Mouse (Mus musculus): ENCODE measurements at regions not wholly inside any gene's neighbourhood (a gene's known extent, or its start where the extent isn't known, plus 50 kb on each side); places are given as distances from the start of the nearest gene placed in this dataset.

DNA sequence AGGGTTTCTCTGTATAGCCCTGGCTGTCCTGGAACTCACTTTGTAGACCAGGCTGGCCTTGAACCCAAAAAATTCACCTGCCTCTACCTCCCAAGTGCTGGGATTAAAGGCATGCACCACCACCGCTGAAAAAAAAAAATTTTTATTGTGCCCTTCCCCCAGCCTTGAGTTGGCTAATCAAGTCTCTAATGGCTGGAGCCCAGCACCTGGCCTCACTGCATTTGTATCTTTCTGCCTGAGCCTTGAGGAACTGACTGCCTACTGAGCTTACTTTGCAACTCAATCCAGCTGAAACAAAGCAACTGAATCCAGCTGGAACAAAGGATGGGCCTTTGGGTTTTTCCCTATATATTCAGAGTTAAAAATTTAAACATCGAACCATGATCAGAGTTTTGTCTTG is 153.3 kb upstream of the Ccnh start:
- 83% methylated on average over 2 of the region's 2 CpGs for WGBS
- ATAC-seq (ENCODE audit: low FRiP score, low TSS enrichment): no peak
- no peak overlapping the region for H3K27ac ChIP-seq (ENCODE audit: low read depth, low read length)

DNA sequence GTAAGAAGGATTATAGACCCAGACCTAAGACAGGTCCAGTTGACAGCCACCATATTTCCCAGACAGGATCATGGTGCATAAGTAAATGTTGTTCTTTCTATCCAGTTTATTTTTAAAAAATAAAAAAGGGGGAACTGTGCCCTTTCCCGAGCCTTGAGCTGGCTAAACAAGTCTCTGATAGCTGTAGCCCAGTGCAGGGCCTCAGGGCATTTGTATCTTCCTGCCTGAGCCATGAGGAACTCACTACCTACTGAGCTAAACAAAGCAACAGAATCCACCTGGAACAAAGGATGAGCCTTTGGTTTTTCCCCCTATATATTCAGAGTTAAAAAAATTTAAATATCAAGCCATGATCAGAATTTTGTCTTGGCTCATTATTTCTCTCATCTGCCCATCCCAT is 152.4 kb upstream of the Ccnh start:
- Histone ChIP-seq H3K27me3 (ENCODE audit: control insufficient read depth, insufficient read depth, low read length) (no peaks in the 10 kb centered on the region), H3K9ac (ENCODE audit: low read depth, low read length) (no peak overlapping the region), H3K4me2 (replicated peaks; ENCODE audit: low read depth, low read length) (no peak overlapping the region), H3K4me1 (ENCODE audit: control insufficient read depth, insufficient read depth, low read length) (no peaks in the 10 kb centered on the region), H3K27ac (ENCODE audit: low read depth, low read length) (no peak overlapping the region), H3K36me3 (ENCODE audit: control insufficient read depth, insufficient read depth, low read length) (no peaks in the 10 kb centered on the region), H3K9me3 (ENCODE audit: control insufficient read depth, low read length) (no peaks in the 10 kb centered on the region), H3K4me3 (ENCODE audit: low read length) (no peak overlapping the region)
- 64% methylated on average over 1 of the region's 1 CpGs for WGBS
- no peak for ATAC-seq (ENCODE audit: low FRiP score, low TSS enrichment)

More for the DNA sequence above, 153.3 kb upstream of the Ccnh start:
- H3K36me3 ChIP-seq (ENCODE audit: control insufficient read depth, insufficient read depth, low read length): no peaks in the 10 kb centered on the region
- H3K4me3 ChIP-seq (ENCODE audit: low read length): no peak overlapping the region
- no peak overlapping the region for H3K9ac ChIP-seq (ENCODE audit: low read depth, low read length)
- no peaks in the 10 kb centered on the region for H3K4me1 ChIP-seq (ENCODE audit: control insufficient read depth, insufficient read depth, low read length)
- H3K9me3 ChIP-seq (ENCODE audit: control insufficient read depth, low read length): no peaks in the 10 kb centered on the region
- H3K27me3 ChIP-seq (ENCODE audit: control insufficient read depth, insufficient read depth, low read length): no peaks in the 10 kb centered on the region
- no peak overlapping the region for H3K4me2 ChIP-seq (replicated peaks; ENCODE audit: low read depth, low read length)

DNA sequence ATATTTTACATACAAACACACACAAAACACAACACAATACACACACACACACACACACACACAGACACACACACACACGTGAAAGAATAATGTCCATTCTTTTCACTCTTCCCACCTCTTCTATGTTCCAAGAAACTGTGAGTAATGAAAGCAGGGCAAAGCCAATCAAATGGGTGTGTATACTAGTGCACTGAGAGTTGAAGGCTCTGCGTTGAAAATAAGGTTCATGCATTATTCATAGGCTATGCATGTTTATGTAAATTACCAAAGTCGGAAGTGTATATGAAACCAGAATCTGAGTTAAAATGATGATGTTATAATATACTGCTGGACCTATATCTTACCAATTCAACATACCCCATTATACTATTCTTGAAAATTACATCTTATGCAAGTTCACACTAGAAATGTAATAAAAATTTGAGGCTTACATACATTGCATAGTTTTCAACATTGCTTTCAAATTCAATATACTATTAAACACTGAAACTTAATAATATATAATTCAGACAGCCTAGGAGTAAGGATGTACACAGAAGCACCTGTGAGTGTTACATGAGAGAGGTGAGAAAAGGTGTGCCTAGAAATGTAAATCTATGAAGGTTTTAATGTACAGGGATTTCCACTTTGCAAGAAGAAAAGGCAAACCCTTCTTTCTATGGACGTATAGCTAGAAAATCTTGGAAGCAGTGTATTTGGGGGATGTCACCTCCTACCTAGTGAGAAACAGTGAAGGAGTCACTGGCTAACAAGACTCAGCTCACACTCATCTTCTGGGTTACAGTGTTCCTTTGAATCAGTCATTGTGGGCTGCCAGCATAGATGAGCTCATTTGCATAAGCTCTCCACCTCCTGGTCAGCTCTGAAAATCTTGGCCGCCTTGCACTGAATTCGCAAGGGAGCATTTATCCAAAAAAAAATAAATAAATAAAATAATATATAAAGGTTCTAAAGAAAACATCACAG is 122.3 kb upstream of the Ccnh start:
- Histone ChIP-seq H3K4me1 (ENCODE audit: control insufficient read depth, insufficient read depth, low read length) (no peaks in the 10 kb centered on the region), H3K4me2 (replicated peaks; ENCODE audit: low read depth, low read length) (no peak overlapping the region), H3K27me3 (ENCODE audit: control insufficient read depth, insufficient read depth, low read length) (no peaks in the 10 kb centered on the region), H3K9ac (ENCODE audit: low read depth, low read length) (no peak overlapping the region), H3K36me3 (ENCODE audit: control insufficient read depth, insufficient read depth, low read length) (no peaks in the 10 kb centered on the region), H3K27ac (ENCODE audit: low read depth, low read length) (no peak overlapping the region), H3K9me3 (ENCODE audit: control insufficient read depth, low read length) (no peaks in the 10 kb centered on the region), H3K4me3 (ENCODE audit: low read length) (no peak overlapping the region)
- 72% methylated on average over 6 of the region's 6 CpGs for WGBS
- no peak for ATAC-seq (ENCODE audit: low FRiP score, low TSS enrichment)

DNA sequence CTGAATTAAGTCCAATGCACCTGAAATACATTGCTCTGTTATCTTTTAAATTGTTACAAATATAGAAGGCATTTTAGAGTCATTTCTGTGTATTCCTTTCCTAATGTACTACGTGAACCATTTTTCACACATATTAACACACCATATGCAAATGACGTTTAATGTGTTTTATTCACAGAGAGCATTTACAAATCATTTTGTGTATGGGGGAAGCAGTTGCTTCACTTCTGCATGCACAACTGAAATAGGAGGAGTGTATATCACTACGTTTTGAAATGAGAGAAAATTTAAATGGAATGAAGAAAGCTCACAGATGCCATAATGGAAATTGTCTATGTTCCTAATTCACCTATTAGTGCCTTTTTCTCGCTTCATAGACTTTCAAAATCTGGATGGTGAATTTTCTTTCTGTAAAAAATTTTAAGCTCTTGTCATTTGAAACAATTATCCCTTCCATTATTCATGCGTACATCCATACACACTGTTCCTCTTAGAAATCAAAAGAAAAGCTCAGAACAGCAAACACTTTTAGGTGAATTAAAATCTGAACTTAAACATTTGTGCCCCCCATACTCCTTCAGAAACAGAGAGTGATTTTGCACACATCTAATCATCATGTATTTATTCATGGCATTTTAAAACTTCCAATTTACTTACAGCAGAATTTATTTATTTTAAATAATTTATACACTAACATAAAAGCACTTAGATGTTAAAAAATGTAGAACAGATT is 121.5 kb upstream of the Ccnh start:
- no peaks in the 10 kb centered on the region for H3K4me1 ChIP-seq (ENCODE audit: control insufficient read depth, insufficient read depth, low read length)
- no peak overlapping the region for H3K9ac ChIP-seq (ENCODE audit: low read depth, low read length)
- WGBS: 77% methylated on average over 5 of the region's 5 CpGs
- no peak overlapping the region for H3K4me2 ChIP-seq (replicated peaks; ENCODE audit: low read depth, low read length)
- no peak overlapping the region for H3K4me3 ChIP-seq (ENCODE audit: low read length)
- no peaks in the 10 kb centered on the region for H3K9me3 ChIP-seq (ENCODE audit: control insufficient read depth, low read length)
- H3K36me3 ChIP-seq (ENCODE audit: control insufficient read depth, insufficient read depth, low read length): no peaks in the 10 kb centered on the region
- no peaks in the 10 kb centered on the region for H3K27me3 ChIP-seq (ENCODE audit: control insufficient read depth, insufficient read depth, low read length)
- no peak for ATAC-seq (ENCODE audit: low FRiP score, low TSS enrichment)
- no peak overlapping the region for H3K27ac ChIP-seq (ENCODE audit: low read depth, low read length)

DNA sequence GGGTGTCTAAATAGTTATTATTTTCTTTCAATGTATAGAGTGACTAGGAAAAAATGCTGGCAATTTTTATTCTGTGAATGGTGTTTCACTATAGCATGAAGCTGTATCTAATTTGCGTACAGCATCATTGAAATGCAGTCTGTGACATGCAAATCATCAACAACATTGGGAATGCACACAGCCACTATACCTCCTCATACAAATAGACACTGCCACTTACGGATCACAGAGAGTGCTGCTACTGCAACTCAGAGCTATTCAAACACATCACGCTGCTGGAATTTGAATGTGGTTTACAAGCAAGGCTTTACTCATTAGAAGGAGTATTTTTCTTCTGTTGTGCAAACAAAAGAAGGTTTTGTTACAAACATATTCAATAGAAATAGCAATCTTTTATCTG is 120.8 kb upstream of the Ccnh start:
- H3K4me3 ChIP-seq (ENCODE audit: low read length): no peak overlapping the region
- no peak overlapping the region for H3K27ac ChIP-seq (ENCODE audit: low read depth, low read length)
- no peaks in the 10 kb centered on the region for H3K27me3 ChIP-seq (ENCODE audit: control insufficient read depth, insufficient read depth, low read length)
- H3K4me2 ChIP-seq (replicated peaks; ENCODE audit: low read depth, low read length): no peak overlapping the region
- H3K9me3 ChIP-seq (ENCODE audit: control insufficient read depth, low read length): no peaks in the 10 kb centered on the region
- ATAC-seq (ENCODE audit: low FRiP score, low TSS enrichment): no peak
- H3K36me3 ChIP-seq (ENCODE audit: control insufficient read depth, insufficient read depth, low read length): no peaks in the 10 kb centered on the region
- 79% methylated on average over 3 of the region's 3 CpGs for WGBS
- H3K4me1 ChIP-seq (ENCODE audit: control insufficient read depth, insufficient read depth, low read length): no peaks in the 10 kb centered on the region
- H3K9ac ChIP-seq (ENCODE audit: low read depth, low read length): no peak overlapping the region

DNA sequence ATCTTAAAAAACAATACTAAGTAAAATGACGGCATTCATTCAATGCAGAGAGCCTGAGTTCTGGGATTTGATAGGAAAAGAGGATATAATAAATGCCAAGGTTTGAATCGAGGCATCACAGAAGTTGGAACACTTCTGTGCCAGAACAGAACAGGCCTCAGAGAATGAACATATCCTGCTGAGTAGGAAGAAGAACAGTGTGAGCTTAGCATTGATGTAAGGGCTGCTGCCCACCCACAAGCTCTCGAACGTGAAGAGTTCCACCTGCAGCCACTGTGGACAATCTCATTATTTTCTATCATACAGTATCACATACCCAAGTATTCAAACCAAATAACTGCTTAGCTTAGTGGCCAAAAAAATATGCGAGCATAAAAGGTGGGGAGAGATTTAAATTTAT is 105.9 kb upstream of the Ccnh start:
- H3K9me3 ChIP-seq (ENCODE audit: control insufficient read depth, low read length): no peaks in the 10 kb centered on the region
- H3K4me3 ChIP-seq (ENCODE audit: low read length): no peak overlapping the region
- H3K4me1 ChIP-seq (ENCODE audit: control insufficient read depth, insufficient read depth, low read length): no peaks in the 10 kb centered on the region
- no peaks in the 10 kb centered on the region for H3K27me3 ChIP-seq (ENCODE audit: control insufficient read depth, insufficient read depth, low read length)
- ATAC-seq (ENCODE audit: low FRiP score, low TSS enrichment): no peak
- H3K27ac ChIP-seq (ENCODE audit: low read depth, low read length): no peak overlapping the region
- no peak overlapping the region for H3K4me2 ChIP-seq (replicated peaks; ENCODE audit: low read depth, low read length)
- H3K9ac ChIP-seq (ENCODE audit: low read depth, low read length): no peak overlapping the region
- H3K36me3 ChIP-seq (ENCODE audit: control insufficient read depth, insufficient read depth, low read length): no peaks in the 10 kb centered on the region
- 86% methylated on average over 5 of the region's 5 CpGs for WGBS

DNA sequence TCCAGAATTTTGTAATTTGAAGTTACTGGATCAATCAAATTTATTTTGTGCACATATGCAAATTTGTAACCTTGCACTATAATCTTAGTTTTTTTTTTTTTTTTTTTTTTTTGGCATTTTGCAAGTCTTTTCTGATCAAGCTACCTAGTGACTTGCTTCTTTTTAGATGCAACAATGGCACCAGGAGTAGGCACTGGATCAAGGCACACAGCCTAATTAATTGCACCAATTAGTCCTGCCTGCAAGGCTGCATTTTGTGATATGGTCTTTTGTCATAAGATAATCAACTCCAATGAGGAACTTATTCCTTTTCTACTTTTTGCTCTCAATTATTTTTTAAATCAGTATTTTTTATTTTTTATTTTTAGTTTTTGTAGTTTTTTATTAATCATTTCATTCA is 105.5 kb upstream of the Ccnh start:
- Histone ChIP-seq H3K4me1 (ENCODE audit: control insufficient read depth, insufficient read depth, low read length) (no peaks in the 10 kb centered on the region), H3K4me2 (replicated peaks; ENCODE audit: low read depth, low read length) (no peak overlapping the region), H3K9me3 (ENCODE audit: control insufficient read depth, low read length) (no peaks in the 10 kb centered on the region), H3K27me3 (ENCODE audit: control insufficient read depth, insufficient read depth, low read length) (no peaks in the 10 kb centered on the region), H3K4me3 (ENCODE audit: low read length) (no peak overlapping the region), H3K36me3 (ENCODE audit: control insufficient read depth, insufficient read depth, low read length) (no peaks in the 10 kb centered on the region), H3K9ac (ENCODE audit: low read depth, low read length) (no peak overlapping the region), H3K27ac (ENCODE audit: low read depth, low read length) (no peak overlapping the region)
- no peak for ATAC-seq (ENCODE audit: low FRiP score, low TSS enrichment)

DNA sequence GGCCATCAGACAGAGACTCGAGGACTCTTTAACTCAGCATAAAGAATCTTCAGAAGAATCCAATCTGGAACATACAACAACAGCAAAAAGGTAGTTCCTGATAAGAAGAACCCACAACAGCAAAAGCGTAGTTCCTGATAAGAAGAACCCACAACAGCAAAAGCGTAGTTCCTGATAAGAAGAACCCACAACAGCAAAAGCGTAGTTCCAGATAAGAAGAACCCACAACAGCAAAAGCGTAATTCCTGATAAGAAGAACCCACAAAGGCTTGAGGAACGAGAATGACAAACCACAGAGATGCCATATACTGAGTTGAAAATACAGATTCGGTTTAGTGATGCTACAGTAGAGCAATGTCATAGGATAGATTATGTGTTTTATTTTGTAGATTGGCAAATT is 93.0 kb upstream of the Ccnh start:
- Histone ChIP-seq H3K4me2 (replicated peaks; ENCODE audit: low read depth, low read length) (no peak overlapping the region), H3K4me3 (ENCODE audit: low read length) (no peak overlapping the region), H3K27ac (ENCODE audit: low read depth, low read length) (no peak overlapping the region), H3K27me3 (ENCODE audit: control insufficient read depth, insufficient read depth, low read length) (no peaks in the 10 kb centered on the region), H3K4me1 (ENCODE audit: control insufficient read depth, insufficient read depth, low read length) (no peaks in the 10 kb centered on the region), H3K36me3 (ENCODE audit: control insufficient read depth, insufficient read depth, low read length) (no peaks in the 10 kb centered on the region), H3K9me3 (ENCODE audit: control insufficient read depth, low read length) (peaks cover 9% of the 10 kb centered on the region), H3K9ac (ENCODE audit: low read depth, low read length) (no peak overlapping the region)
- 91% methylated on average over 7 of the region's 7 CpGs for WGBS
- ATAC-seq (ENCODE audit: low FRiP score, low TSS enrichment): no peak

DNA sequence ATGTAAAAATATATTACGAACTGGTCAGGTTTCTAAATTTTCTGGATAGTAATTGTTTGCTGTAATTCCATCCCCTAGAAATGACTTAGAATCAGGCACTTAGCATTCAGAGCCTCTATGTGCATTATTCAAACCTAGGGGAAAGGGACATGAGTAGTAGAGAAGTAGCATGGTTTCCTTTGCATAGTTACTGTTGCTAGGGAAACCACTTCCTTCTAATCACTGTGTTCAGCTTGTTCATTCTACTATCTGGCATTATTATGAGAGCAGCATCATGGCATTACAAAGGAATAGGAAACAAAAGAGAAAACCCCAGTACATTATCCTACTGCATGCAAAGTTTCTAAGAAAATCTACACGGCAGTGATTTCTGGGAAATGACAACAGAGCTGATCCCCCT is 65.9 kb upstream of the Ccnh start:
- no peaks in the 10 kb centered on the region for H3K27me3 ChIP-seq (ENCODE audit: control insufficient read depth, insufficient read depth, low read length)
- WGBS: 92% methylated on average over 2 of the region's 2 CpGs
- H3K9me3 ChIP-seq (ENCODE audit: control insufficient read depth, low read length): no peaks in the 10 kb centered on the region
- H3K36me3 ChIP-seq (ENCODE audit: control insufficient read depth, insufficient read depth, low read length): no peaks in the 10 kb centered on the region
- no peak overlapping the region for H3K4me3 ChIP-seq (ENCODE audit: low read length)
- no peak overlapping the region for H3K4me2 ChIP-seq (replicated peaks; ENCODE audit: low read depth, low read length)
- no peak overlapping the region for H3K9ac ChIP-seq (ENCODE audit: low read depth, low read length)
- ATAC-seq (ENCODE audit: low FRiP score, low TSS enrichment): no peak
- H3K27ac ChIP-seq (ENCODE audit: low read depth, low read length): no peak overlapping the region
- H3K4me1 ChIP-seq (ENCODE audit: control insufficient read depth, insufficient read depth, low read length): no peaks in the 10 kb centered on the region
